Mouse (Mus musculus) cerebellum, adult 9-10 months (tissue): ENCODE results near the gene Tspan1.

Experiments used
- DNase-seq: peaks from one replicate; pipeline ENCODE4 v3.0.0; 2022

Gene Tspan1

DNA sequence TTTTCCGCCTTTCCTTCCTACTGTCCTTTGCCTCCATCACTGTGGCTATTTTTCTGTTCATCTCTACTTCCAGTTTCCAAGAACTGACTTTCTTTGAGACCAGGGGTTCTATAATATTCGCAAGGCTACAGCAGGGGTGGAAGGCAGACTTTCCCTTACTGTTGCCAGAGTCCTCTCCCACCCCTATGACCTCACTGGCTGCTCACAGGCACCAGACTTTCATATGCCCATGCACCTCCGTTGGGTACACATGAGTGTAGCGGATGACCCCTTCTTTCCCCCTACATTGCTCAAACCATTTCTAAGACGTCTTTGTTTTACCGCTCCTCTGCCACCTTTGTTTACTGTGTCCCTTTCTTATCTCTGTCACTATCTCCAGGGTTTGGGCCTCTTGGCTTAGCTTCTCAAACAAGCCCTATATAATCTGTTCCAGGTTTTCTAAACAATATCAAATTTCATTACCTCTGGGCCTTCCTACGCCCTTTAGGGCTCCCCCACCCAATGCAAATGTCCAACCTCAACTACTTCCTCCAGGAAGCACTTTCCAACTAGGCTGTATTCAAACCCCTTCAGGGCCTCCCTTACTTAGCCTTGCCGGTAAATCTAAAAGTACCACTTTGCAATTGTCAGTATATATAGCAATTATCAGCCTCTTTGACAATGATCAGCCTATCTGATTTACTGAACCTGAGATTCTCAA, 1.5 kb downstream of the Tspan1 start:
- no peak for DNase-seq

DNA sequence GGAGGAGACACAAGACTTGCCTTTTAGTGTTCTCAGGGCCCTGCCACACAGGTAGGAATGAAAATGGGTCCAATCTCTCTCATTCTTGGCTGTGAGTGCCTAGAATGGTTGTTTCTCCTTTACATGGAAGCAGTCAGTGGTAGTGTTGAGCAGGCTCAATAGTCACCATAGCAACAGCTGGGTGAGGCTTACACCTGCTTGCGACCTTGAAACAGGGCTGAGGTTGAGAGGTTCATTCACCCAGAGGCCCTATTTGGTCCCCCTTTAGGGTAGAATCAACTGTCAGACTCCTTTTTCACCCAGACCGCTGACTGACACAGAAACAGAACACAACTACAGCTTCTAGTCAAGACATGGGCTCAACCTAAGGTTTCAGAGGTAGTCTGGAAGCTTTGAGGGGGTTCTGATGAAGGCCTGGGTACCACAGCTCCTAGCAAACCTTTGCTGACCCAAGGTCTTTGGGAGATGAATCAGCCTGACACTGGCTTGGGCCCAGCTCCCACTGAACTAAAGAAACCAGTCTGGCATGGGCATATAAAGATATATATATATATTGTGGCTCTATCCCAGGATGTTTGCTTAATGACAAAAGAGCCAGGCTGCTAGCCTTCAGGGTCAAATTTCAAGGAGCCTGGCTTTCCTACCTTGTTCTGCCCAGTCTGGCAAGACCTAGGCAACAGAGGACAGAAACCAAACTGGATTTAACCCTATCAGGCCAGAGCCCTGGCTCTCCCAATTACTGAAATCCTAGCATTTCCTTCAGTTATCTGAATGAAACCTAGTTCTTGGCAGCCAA, 2.4 kb downstream of the Tspan1 start:
- no peak for DNase-seq

DNA sequence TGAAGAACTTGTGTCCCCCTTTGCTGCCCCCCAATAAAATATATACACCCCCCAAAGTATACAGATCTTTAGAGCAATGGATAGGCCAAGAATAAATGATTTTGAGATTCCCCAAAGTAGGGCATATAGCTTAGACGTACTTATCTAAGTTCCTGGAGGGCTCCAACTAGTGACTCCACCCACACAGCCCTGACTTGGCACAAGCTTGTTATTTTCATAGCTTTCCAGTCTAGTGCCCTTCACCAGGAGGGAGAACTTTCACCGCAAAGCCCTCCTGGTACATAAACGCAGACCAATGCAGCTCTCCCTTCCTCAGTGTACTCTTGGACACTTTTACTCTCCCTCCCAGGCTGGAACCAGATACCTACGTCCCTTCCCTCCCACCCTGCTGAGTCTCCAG, 5.3 kb downstream of the Tspan1 start:
- DNase-seq = no peak

DNA sequence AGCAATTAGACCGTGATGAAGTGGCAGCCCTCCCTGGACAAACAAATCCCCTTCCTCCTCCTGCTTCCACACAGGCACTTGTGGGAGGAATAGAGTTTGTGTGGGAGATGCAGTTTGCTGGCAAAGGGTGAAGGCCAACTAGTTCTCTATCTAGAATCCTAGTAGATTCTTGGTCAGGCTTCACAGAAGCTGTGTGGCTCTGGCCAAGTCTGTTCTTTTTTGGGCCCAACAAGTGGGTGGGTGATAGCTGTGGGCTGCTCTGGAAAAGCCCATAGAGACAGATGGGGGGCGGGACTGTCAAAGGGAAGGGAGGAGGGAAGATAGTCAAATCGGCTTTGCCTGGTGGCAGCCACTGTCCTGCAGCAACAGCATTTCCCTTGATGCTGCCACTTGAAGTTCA, 6.6 kb downstream of the Tspan1 start:
- no peak for DNase-seq

DNA sequence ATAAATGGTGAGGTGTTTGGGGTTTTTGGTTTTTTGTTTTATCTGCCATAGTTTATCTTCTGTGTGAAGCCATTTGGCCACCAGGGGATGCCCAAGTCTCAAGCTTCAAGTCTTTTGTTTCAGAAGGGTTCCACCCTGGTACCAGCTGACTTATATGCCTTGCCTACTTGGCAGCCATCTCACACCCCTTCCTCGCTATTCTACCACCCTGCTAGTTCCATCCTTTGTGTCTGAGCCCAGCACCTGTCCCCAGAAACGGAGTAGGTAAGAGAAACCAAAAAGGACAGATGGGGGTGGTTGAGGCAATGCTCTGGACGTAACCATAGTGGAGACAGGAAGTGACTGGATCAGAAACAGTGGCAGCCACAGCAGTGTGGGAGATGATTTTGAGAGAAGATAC, 7.5 kb downstream of the Tspan1 start:
- no peak for DNase-seq

DNA sequence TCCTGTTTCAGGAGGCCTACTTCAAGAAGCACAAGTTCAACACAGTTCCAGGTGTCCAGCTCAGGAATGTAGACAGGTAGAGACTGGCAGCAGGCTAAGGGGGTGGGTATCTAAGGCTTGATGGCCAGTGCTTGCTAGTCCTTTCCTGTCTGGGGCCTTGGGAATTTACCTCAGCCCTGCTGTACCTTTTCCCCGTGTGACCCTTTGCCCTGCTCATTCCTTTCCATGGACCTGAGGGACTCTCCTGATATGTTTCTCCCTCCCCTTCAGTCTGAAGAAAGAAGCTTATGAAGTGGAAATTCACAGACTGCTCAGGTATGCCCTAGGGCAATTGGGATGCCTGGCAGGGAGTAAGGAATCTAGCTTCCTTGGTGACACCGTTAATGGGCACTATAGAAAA, 9.5 kb downstream of the Tspan1 start:
- no peak for DNase-seq

DNA sequence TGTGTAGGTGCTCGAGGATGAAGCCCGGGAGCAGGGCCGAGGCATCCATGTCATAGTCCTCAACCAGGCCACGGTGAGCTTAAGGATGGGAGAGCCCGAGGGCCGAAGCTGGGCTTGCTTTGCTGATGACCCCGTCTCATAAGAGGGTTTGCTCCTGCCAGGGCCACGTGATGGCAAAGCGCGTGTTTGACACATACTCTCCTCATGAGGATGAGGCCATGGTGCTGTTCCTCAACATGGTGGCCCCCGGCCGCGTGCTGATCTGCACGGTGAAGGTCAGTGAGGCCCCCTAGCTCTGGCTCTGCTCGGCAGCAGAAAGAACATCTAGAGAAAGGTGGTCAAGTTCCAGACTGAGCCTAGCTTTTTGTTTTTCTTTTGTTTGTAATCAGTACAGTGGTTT, 14.7 kb downstream of the Tspan1 start:
- DNase-seq = no peak

DNA sequence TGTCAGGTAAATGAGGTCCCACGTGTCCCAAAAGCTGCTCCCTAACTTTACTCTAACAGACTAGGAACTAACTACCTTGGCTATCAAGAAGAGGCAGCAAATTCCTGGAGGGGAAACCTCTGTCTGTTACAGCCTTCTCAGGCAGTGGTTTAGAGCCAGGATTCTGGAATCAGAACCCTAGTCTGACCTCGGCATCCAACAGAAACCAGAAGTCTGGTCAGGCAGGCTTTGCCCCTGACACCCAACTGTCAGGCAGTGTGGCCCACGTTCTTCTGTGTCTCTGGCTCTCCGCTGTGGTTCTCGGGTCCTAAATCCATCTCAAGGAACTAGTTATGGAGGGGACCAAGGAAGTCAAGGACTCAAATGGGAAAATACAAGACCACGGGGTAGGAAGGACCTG, 16.2 kb downstream of the Tspan1 start, which contains the start of gene Lurap1:
Gene Lurap1 (minus strand): TSS at position 101 of the 400 bp plus-strand sequence.
- DNase-seq = no peak

DNA sequence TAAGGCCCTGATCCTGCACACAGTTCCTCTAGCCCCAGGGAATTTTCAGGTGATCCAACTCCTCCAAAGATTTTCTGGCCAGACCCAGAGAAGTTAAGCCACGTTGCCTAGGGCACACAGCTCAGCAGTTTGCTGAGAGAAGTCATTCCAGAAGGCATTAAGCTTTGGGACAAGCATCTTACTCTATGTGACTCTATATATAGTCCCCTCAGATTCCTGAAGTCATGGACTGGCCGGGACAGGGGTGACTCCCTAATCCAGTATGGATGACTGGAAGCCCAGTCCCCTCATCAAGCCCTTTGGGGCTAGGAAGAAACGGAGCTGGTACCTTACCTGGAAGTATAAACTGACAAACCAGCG, 16.6 kb downstream of the Tspan1 start:
- no peak for DNase-seq

DNA sequence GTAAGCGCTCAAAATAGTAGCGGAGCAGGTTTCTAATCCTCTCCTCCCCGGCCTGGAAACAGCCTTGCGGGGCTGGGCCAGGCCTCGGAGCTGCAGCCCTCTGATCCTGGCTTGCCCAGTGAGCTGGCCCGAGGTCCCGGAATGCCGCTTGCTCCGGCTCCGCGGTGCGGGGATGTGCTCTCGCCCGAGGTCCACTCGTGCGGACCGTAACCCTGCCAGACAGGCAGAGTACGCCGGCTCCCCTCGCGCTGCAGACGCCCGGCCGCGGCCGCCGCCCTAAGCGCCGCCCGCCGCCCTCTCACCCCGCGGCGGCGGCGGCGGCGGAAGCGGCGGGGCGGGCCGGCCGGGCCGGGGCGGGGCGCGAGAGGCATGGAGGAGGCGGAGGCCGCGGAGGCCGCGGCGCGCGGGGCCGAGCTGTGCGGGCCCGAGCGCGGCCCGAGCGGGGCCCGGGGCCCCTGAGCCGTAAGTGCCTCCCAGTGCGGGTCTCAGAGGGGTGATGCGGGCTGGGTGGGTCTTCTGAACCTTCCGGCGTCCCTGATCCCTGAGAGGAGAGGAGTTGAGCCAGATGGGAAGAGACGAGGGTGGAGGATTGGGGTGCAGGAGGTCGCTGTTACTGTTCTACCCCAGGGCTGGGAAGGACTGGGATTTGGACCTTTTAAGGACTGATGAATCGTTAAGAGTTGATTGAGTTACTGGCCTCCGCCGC, 17.1 kb downstream of the Tspan1 start:
- DNase-seq = peak; percentile 57

DNA sequence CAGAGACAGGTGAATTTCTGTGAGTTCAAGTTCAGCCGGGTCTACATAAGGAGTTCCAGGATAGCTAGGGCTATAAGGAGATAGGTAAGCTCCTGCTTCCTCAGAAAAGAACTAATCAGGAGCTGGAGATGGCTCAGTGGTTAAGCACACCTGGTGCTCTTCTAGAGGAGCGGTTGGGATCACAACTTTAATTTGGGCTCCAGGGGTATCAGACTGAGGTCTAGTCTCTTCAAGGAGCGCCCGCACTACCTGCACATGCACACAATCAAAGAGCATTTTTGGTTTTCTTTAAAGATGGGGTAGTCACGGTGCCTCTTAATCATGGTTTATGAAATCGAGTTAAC, 17.6 kb downstream of the Tspan1 start:
- DNase-seq = no peak

DNA sequence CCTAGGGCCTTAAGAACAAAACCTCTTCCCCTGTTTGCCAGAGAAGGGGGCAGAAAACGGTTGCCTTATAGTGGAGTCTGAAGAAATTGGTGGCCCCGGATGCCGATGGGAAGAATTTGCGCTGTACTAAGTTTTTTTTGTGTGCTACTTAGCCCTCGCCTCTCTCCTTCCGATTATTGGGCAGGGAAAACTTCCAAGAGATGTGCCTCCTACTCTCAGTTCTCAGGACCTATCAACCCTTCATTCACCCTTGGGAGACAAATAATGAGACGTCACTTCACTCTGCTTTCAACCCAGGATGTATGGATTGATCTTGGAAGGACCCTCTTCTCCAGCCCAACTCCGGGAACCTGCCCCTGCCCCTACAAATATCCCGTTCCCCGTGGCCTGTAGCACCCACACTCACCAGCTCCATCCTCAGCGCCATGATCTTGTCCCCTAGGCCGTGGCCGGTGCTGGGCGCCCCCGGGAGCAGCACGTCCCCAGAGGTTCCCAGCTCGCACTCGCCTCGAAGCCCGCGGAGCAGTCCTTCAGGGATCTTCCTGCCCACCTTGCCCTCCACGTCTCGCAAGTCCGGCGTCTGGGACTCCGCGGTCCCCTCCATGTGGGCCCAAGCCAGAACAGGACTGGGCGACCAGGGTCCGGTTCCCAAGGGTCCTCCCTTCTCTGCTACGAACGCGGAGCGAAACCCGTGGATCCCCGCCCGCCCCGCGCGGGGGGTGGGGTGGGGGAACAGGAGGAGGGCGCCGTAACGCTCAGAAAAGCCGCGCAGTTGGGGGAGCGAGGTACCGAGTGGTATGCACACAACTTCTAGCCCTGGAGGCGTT, 23.3 kb downstream of the Tspan1 start:
- peak; percentile 87 for DNase-seq

DNA sequence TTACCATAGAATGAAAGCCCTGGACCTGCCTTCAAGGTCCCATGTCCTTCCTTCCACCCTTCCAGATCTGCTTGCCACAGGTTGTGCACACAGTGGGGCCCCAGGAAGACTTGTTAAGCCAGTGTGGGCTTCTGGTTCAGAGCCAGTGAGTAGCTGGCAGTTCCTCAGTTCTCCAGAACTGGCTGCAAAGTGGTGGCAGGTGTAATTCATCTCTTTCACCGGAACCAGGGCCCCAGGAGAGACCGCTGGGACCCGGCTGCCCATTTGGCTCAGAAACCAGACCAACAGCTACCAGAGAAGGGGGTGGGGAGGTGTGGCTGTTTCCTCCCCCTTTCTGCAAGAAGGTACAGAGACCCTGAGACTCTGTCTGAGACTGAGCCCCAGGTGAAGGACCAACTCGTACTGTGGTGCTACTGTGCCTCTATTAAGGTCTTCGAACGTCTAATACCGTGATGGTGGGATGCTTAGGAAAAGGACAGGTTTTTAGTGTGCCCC, 24.0 kb downstream of the Tspan1 start:
- peak; percentile 99 for DNase-seq

DNA sequence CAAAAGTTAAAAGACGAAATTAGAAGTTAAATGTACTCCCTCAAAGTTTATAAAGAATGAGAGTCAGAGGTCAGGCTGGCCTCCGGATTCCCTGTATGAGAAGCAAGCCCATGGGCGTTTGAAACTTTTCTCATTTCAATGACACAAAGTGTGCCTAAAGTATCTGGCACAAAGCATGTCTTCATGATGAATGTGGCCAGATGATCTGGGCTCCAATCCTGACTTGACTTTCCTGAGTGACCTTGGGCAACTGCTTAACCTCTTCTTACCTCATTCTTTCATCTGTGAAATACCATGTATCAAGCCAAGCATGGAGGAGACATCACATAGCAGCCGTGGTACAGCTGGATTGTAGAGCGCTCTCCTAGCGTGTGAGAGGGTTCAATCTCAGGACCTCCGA, 25.1 kb downstream of the Tspan1 start:
- no peak for DNase-seq

DNA sequence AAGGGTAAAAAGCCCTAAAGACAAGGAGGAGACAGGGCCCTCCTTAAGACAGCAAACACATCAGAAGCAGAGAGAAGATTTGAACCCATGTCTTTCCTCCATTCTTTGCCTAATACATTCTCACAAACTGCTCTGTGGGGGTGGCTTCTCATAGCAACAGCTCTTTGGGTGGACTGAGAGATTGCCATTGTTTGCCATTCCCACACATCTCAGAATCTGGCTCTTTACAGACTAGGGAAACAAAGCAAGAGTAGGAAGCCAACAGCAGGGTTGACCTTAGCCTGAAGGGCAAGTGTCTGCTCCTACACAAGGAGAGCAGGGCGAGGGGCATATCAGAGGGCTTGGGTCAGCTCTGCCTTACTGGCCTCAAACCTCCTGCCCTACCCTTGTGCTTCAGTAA, 25.7 kb downstream of the Tspan1 start:
- DNase-seq = no peak

DNA sequence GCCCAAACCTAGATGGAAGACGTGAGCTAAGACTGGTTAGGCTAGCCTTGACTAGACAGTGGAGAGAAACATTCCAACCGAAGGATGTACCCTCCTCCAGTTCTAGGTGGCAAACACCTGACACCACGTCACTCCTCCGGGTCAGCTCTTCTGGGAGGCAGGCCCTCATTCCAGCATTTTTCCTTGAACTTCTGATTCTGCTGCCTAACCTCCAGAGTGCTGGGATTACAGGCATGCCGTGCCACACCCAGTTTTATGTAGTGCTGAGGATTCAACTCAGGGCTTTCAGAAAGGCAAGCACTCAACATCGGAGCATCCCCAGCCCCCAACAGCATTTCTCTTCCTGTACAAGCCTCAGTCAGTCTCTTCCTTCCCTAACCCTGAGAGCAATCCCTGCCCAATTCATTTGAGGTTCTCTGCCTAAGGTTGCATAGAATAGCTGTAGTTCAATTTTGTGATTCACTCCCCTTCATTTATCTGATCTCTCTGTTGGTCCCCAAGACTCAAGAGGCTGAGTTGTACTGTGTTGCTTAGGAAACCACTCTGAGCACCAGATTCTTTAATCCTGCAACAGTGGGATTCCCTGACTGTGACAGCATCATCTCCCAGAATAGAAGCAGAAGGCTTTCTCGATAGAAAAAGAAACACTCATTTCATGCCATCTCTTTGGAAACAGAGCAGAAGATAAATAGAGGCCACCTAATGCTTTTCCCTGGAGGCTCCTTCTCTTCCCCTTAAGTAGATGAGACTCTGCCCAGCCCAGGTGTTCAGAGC, 26.4 kb downstream of the Tspan1 start:
- no peak for DNase-seq

DNA sequence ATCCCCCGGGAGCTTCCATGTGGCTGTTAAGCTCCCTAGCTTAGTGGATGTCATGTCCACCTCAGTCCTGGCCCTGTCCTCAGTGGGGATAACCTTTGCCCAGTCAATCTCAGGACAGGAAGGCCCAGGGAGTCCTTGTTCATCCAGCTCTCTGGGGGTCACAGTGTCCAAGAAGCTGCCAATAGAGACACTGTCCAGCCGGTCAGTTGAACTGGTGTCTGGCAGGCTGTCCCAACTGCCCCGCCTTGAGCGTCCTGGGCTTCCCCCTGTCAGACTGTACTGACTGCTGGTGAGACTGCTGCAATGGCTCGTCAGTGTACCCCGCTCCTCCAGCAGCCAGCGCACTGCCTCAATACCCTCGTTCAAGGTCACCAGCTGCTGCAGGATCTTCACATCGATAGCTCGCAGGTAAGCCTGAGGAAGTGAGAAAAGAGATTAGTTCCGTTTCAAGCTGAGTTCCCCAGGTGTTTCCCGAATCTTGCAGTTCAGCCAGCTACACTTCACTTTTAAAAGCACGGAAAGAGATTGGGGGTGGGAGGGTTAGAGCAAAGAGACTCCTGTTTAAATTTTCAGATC, 29.9 kb downstream of the Tspan1 start:
- DNase-seq = no peak

DNA sequence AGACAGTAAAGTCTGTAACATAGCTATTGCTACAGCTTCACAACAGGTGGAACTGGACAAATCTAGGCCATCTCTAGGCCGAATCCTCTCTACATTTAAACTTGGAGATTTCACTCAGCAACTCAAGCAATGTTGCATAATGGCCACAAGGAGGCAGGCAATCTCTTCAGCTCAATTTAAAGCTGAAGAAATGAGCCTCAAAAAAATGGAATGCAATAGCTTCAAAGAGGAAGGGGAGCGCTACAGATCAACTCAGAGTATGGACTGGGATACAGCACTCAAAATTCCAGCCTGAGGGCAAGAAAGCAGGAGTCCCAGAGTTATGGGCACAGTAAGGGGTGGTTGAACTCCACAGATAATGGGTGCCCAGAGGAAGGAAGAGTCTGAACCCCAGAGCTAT, 32.4 kb downstream of the Tspan1 start:
- peak; percentile 60 for DNase-seq

DNA sequence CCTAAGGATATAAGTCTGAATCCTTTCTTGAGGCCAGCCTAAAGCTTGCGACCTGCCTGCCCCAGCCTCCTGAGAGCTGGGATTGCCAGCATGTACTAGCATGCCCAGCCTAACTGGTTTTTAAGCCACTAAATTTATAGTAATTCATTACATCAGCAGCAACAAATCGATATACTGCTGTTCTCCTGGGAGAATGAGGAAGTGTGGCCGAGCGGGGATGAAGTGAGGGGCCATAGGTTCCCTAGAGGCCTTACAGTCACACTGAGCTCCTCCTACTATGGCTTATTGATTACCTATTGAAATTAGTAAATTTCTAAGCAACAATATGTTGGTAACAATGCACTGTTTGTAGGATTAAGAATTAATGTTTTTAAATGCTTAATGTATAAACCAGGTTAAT, 34.3 kb downstream of the Tspan1 start:
- DNase-seq = peak; percentile 14

DNA sequence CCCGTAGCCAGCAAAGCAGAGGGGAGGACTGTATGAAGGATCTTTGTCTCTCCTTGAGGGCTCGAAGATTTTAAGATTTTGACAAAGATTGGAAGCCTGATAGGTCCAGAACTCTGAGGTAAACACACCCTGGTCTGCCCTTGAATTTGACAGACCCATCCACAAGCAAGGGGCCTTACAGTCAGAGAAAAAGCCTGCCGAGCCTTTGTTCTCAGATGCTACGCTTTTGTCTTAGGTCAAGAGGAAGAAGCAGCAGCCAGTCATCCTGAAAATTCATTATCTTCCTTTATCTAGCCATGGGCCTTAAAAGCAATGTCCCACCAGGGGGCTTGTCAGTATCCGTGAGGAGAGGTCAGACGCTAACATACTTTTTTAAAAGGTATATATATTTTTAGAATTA, 39.4 kb downstream of the Tspan1 start:
- DNase-seq = peak; percentile 10

DNA sequence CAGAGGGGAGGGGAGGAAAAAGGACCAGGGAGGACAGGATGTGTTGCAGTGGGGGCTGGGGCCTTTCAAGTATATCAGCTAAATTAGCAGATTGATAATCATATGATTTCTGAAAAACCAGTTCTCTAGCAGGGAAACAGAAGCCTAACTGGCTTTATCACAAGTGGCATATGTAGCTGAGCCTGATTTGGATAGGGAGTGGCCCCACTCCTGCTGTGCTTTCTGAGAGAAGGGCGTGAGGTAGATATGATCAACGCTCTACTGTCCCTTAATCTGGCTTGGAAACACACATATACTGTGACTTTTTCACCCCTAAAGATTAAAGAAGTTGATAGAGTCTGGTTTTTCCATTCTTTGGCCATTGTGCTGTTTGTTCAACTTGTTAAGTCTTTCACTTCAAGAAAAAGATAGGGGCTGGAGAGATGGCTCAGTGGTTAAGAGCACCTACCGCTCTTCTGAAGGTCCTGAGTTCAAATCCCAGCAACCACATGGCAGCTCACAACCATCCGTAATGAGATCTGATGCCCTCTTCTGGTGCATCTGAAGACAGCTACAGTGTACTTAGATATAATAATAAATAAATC, 41.5 kb downstream of the Tspan1 start:
- no peak for DNase-seq
